Mouse (Mus musculus) frontal cortex, adult 2 months (tissue): ENCODE data around the gene Nradd. TPM values are rescaled to one million over a fixed set of nuclear protein-coding genes. Genes with fewer than 3 reads are reported as not detected.

Source experiments
- DNase-seq, 2 experiments: peaks; one replicate each; pipeline ENCODE4 v3.0.0; 2022; ENCODE audit warnings: low spot score in 1 of 2; ENCODE audit errors: extremely low spot score in 1 of 2
- polyA plus RNA-seq: library from polyadenylated mRNA; depleted of rRNA; stranded (reverse); fragments of >200 nt; gene quantifications from 2 replicates; pipeline ENCODE4 v1.2.3, GENCODE M21; 2012

Gene Nradd
- polyA plus RNA-seq, 1 experiment, result 8.5 TPM

- DNase-seq, result peak; percentile 72 to 79
Measured at GRCm38 (mm10) chr9:110653655-110654461, 29.6 kb upstream of the Nradd start, which contains the start of gene Nbeal2. Gene Nbeal2, minus strand, starts transcription at chr9:110654161.

DNA sequence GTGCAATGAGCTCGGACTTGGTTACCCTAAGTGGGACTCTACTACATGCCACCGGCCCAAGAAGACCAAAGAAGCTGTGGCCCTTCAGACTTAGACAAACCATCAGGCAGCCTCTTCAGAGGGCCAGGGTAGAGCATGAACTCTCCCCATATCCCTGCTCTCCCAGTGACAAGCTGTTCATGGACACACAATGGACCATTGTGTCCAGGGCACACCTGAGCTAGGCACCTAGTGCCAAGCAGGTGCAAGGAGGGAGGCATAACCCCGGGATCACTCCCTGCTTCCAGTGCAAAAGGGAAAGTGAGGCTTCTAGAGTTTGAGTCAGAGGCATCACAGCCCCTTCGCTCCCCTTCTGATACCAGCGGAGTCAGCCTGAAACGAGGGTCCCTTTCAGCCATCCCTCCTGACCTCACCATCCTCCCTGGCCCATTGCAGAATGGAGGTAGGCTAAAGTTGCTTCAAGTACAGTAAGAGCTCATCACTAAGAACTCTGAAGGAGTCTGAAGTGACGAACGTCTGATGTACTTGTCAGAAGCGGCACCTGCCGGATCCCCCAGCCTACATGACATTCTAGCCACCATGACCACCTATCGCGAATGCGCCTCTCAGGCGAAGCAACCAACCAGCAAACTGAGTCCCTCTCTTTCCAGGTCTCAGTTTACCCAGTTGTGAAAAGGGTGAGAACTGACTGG, 28.9 kb upstream of the Nradd start:
- no peak for DNase-seq

GRCm38 (mm10) chr9:110651931-110652722, 27.9 kb upstream of the Nradd start:
- DNase-seq, result peak in 1 of 2 experiments; percentile 23

GRCm38 (mm10) chr9:110649775-110650174, 25.5 kb upstream of the Nradd start:
- DNase-seq, result peak in 1 of 2 experiments; percentile 47

DNA sequence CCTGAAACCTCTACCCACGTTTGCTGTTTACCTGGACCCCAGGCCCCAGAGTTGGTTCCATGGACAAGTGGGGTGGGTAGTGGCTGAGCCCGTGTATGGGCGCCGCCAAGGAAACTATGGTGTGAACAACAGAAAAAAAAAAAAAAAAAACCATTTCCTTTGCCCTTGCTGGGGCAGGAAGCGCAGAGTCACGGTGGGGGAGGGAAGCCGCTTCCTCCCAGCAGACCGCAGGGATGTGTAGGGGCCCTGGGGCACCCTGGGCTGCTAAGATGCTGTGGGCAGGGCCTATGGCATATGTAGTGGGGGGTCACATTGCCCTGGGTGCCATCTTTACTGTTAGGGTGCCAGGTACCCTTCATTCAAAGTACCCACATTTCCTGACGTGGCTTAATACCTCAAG, 21.0 kb upstream of the Nradd start:
- no peak for DNase-seq

GRCm38 (mm10) chr9:110644295-110644694, 20.0 kb upstream of the Nradd start:
- DNase-seq, result no peak

DNA sequence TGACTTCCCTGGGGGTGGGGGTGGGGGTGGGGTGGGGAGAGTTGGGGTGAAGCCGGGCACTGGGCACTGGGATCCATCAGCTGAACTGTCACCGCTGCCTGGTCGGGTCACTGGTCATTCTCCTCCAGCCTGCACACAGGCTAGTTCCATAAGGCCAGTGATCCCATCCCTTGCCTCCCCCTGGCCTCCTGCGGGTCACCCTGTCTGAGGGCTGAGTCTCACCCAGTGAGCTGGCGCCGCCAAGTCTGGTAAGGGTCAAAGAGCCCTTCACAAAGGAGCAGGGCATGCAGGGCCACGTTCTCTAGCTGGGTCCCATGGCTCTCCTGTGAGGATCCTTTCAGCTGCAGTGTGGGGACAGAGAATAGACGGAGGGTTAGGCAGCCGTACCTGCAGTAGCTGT, 19.5 kb upstream of the Nradd start:
- no peak for DNase-seq

GRCm38 (mm10) chr9:110642812-110643524, 18.7 kb upstream of the Nradd start:
- no peak for DNase-seq

DNA sequence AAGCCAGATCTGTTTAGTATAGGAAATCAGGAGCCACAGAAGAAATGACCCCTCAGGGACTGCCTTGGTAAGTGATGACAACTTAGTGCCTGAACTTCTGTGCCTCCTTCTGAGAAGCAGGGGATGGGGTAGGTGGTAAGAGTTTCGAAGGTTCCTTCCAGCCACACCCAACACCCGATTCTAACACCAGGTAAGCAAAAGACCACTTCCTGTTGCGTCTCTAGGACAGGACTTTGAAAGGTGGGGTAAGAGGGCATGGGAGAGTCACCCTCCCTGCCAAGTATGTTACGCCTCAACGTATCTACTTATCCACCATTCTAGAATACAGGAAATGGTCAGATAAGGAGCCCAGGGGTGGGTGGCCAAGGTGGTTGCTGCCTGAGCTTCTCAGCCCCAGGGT, 16.8 kb upstream of the Nradd start:
- no peak for DNase-seq

GRCm38 (mm10) chr9:110638611-110639021, 14.4 kb upstream of the Nradd start:
- DNase-seq, result no peak

DNA sequence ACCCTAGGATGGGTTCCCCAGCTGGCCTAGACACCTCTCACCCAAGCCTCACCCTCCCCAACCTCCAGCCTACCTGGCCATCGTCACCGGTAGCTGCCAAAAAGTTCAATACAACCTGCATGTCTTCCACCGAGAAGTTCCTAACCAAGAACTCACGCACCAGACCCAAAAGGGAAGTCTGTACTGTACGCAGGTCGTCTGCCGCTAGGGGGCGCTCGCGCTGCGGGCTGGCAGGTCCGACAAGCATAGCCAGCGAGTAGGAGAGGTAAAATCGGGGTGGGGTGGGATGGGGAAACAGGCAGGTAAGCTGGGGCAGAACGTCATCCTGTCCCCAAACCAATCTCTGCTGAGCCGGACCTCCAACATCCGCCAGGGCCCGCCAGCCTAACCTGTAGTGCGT, 11.0 kb upstream of the Nradd start:
- peak in 1 of 2 experiments; percentile 94 for DNase-seq

DNA sequence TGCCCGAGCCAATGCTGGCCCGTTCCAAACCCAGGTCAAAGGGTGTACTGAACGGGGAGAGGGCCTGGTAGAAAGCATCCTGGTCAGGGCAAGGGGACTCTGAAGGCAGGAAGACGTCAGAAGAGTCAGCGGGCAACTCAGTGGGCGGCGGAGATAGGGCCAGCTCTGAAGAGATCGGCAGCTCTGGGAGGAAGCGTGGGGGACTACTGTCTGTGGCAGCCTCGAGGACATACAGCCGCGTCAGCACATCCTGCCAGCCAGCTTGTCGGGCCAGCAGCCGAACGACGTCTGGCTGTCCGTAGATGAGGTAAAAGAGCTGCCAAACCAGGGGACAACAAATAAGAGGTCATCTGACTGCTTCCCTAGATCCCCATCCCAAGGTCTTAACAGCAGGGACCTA, 9.6 kb upstream of the Nradd start:
- no peak for DNase-seq

DNA sequence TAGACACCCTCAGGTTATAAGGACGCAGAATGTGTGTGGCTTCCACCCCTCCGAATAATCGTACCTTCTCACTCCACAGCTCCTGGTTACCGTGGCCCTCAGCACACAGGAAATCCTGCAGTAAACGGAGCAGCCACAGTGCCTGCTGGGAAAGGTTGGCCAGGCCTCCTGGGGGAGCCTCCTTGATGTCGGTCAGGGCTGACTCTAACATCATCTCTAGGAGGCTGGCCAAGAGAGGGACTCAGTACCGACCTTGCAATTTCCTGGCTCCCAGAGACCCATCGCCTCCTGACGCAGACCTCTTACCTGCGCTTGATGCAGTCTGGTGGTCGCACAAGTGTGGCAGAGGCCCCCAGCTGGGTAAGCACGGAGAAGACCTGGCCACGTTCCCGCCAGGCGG, 8.4 kb upstream of the Nradd start:
- no peak for DNase-seq

- no peak for DNase-seq
Measured at GRCm38 (mm10) chr9:110631651-110632275, 7.5 kb upstream of the Nradd start.

DNA sequence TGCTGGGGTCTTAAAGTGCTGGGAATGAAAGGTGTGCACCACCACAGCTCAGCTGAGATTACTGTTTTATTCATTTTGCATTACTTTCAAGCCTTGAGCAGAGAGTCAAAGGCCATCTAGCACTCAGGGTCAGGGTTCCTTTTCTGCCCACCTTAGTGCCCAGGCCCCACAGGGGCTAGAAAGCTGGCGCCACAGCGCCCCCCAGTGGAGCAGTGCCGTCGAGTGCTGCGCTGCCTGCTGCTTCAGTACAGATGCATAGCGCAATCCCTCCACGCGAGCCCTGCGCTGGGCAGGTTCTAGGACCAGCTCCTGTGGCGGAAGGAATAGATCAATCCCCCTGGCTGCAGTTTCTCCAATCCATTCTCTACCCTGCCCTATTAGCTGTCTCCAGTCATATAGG, 6.9 kb upstream of the Nradd start:
- DNase-seq, result peak in 1 of 2 experiments; percentile 40

- DNase-seq, result no peak
Measured at GRCm38 (mm10) chr9:110630171-110630570, 5.9 kb upstream of the Nradd start.

DNA sequence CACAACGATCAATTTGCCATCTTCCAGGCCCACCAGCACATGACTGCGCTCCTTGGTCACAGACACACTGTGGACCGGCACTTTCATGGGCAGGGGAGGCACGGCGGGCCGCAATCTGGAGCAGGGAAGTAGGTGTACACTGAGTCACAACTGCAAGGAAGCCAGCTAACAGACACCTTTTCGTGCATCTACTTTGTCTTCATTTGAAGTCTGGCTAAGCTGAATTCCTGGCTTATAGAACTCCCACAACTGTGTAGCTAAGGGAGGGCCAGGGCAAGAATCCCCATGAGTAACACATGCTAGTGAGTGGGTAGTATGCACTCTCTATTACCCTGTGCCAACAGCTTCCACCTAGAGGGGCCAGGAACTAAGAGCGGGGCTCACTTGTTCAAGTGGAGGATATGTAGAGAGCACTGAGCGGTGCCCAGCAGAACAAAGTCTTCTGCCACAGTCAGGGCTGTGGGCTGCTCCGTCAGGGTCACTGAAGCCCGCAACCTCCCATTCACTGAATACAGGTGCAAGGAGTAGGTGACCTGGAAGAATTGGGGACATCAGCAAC, 1.2 kb upstream of the Nradd start:
- peak in 1 of 2 experiments; percentile 53 for DNase-seq

DNA sequence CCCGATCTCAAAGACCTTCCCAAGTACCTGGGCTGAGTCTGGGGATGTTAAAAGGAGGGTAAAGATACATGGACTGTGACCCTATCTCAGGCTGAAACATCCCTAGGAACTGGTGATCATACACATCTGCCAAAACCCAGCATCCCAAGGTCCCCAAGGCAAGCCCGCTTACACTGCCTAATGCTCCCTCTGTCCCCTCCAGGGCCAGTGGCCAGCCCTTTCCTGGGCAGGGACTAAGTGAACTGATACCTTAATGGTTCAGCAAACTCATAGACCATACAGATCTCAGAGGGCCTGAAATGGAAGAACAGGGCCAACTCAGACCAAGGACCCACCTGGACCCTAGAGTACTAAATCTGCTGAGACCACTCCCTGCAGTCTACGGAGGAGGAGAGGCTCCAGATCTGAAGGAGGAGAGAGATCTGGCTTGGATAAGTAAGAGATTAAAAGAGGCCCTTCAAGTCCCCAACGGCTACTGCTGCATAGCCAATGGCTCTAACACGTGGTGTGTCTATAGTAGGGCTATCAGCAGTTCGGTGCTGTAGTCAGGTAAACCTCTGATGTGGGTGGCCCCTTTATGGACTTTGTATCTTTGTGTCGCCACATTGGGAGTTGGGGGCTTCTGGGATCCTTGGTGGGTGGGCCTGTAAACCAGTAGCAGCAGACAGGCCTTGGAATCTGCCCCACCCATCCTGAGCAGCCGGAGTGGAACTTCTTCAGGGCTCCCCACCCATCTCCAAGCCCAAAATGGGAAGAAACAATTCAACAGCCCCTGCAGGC, 646 bp downstream of the Nradd start:
- DNase-seq, result no peak

DNA sequence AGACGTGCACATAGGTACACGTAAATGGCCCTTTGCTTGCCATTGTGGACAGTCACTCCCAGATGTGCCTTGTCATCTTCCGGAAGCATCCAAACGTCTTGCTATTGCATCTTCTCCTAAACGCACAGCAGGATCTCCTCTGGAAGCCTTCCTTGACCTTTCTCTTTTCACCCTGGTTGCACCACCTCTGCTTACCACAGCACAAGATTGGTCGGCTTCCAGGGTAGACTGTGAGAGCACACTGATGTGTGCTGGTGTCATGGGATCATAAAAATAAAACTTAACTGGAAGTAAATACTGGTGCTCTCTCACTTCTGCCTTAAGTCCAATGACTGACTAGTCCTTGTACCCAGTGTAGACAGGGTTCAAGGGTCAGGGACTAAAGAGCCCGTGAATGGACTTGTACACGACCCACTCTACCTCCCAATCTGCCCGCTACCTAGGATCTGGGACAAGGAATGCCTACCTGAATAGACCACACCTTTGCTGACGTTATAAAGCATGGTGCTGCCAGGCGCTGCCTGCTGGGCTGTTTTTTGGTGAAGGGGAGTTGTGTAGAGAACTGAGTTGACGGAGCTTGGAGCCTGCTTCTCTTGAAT, 1.5 kb downstream of the Nradd start:
- DNase-seq, result no peak
